Mouse (Mus musculus) lung, adult 2 months (tissue): ENCODE measurements around the gene Canx.

ENCODE experiments used
- CTCF ChIP-seq: fragments of 200-500 bp; IDR thresholded peaks from 2 replicates; pipeline ENCODE4 v1.5.1; 2011; ENCODE audit warnings: mild to moderate bottlenecking, low read length, control low read depth; ENCODE audit not compliant: insufficient read depth
- POLR2A ChIP-seq: fragments of 200-500 bp; IDR thresholded peaks from 2 replicates; pipeline ENCODE4 v1.6.1; 2011; ENCODE audit warnings: low read depth, mild to moderate bottlenecking, control low read depth, low read length, borderline replicate concordance; ENCODE audit errors: extremely low read depth

DNA sequence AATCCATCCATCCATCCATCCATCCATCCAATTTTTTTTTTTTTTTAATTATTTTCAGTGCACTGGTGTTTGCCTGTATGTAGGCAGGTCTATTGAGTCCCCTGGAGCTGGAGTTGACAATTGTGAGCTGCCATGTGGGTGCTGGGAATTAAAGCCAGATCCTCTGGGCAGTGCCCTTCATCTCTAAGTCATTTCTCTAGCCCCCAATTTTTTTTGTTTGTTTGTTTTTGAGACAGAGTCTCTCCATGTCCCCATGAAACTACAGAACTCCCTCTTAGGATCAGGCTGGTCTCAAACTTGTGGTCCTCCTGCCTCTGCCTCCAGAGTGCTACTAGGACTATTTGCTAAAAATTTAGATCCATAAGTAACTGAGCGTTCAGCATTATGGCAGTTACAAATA is 46.4 kb upstream of the Canx start:
- TF ChIP-seq CTCF (no peak), POLR2A (no peak)
